Mouse (Mus musculus): ENCODE data around the gene Dennd5a. TPM values are rescaled to one million over a fixed set of nuclear protein-coding genes. Genes with fewer than 3 reads are reported as not detected.

Dennd5a gene
- polyA plus RNA-seq, 1 experiment: 214 TPM

DNA sequence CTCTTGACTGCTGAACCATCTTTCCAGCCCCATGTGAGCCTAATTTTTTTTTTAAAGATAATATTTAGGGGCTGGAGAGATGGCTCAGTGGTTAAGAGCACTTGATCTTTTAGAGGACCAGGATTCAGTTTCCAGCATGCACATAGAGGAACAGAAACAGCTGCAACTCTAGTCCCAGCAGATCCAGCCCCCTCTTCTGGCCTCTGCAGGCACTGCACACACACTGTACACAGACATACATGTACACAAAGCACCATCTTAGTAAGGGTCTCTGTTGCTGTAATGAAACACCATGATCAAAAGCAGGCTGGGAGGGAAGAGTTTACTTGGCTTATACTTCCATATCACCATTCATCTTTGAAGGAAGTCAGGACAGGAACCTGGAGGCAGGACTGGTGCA, 5.4 kb upstream of the Dennd5a start:
- Histone ChIP-seq H3K4me1 (ENCODE audit: control insufficient read depth, insufficient read depth, low read length) (peaks cover 2% of the 10 kb centered on the region), H3K27ac (ENCODE audit: insufficient read depth, low read length) (no peak overlapping the region), H3K4me3 (ENCODE audit: insufficient read depth, low read length) (no peak overlapping the region)
- no peak for TF ChIP-seq POLR2A (IDR thresholded peaks at IDR 0.05; ENCODE audit: extremely low read depth, insufficient read depth, low read length)
- no peak for TF ChIP-seq CTCF (IDR thresholded peaks at IDR 0.05; ENCODE audit: extremely low read depth, insufficient read depth, low read length)

DNA sequence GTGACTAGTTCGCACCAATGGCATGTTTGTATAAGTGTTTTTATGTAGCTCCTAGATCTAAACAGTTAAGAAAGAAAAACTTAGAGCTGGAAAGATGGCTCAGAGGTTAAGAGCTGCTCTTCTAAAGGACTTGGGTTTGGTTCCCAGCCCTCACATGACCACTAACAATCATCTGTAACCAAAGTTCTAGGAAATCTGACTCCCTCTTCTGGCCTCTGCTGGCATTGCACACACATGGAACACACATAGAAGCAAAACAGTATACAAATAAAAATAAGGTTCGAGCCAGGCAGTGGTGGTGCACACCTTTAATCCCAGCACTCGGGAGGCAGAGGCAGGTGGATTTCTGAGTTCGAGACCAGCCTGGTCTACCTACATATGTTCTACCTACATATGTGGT, 3.4 kb upstream of the Dennd5a start:
- TF ChIP-seq POLR2A (IDR thresholded peaks at IDR 0.05; ENCODE audit: extremely low read depth, insufficient read depth, low read length): no peak
- no peak for TF ChIP-seq CTCF (IDR thresholded peaks at IDR 0.05; ENCODE audit: extremely low read depth, insufficient read depth, low read length)

DNA sequence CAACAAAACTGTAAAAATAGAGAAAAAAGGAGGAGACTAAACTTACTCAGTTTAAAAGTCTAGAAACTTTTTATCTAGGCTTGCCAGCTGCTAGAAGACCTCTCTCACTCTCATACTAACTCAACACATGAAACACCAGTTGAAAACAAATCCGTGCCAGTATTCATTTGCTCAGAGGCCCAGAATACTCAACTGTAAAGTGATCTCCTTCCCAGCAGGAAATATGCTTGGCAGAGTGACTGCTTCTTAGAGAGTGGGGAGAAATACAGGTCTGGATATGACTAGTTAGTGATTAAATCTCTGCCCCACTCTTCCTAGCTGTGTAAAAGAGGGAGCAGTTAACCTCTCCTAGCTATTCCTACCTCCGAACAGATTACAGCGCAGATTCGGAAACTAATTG, 2.3 kb upstream of the Dennd5a start:
- peaks cover 8% of the 10 kb centered on the region for H3K4me1 ChIP-seq (ENCODE audit: control insufficient read depth, insufficient read depth, low read length)
- no peak for TF ChIP-seq CTCF (IDR thresholded peaks at IDR 0.05; ENCODE audit: extremely low read depth, insufficient read depth, low read length)
- TF ChIP-seq POLR2A (IDR thresholded peaks at IDR 0.05; ENCODE audit: extremely low read depth, insufficient read depth, low read length): no peak
- no peak overlapping the region for H3K4me3 ChIP-seq (ENCODE audit: insufficient read depth, low read length)
- no peak overlapping the region for H3K27ac ChIP-seq (ENCODE audit: insufficient read depth, low read length)

More for the DNA sequence above, 3.4 kb upstream of the Dennd5a start:
- peaks cover 4% of the 10 kb centered on the region for H3K4me1 ChIP-seq (ENCODE audit: control insufficient read depth, insufficient read depth, low read length)
- no peak overlapping the region for H3K4me3 ChIP-seq (ENCODE audit: insufficient read depth, low read length)
- no peak overlapping the region for H3K27ac ChIP-seq (ENCODE audit: insufficient read depth, low read length)

DNA sequence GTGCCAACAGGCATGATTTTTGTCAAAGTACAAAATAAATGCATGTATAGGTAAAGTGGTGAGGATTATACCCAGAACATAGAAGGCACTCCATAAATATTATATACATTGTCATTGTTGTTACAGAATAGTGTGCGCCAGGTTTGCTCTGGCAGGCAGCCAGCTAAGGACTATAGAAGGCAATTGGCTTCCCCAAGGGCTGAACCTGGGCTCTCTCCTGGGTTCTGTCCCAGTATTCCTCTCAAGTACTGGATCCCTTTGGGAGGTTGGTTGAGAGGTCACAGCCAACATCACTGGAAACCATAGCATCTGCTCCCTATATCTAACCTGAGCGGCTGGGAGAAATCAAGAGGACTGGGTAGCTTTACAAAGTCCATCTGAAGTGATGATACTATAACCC, 1.3 kb upstream of the Dennd5a start:
- TF ChIP-seq CTCF (IDR thresholded peaks at IDR 0.05; ENCODE audit: extremely low read depth, insufficient read depth, low read length) (no peak), POLR2A (IDR thresholded peaks at IDR 0.05; ENCODE audit: extremely low read depth, insufficient read depth, low read length) (no peak)
- no peak overlapping the region for H3K27ac ChIP-seq (ENCODE audit: insufficient read depth, low read length)
- no peak overlapping the region for H3K4me3 ChIP-seq (ENCODE audit: insufficient read depth, low read length)
- H3K4me1 ChIP-seq (ENCODE audit: control insufficient read depth, insufficient read depth, low read length): peaks cover 8% of the 10 kb centered on the region

DNA sequence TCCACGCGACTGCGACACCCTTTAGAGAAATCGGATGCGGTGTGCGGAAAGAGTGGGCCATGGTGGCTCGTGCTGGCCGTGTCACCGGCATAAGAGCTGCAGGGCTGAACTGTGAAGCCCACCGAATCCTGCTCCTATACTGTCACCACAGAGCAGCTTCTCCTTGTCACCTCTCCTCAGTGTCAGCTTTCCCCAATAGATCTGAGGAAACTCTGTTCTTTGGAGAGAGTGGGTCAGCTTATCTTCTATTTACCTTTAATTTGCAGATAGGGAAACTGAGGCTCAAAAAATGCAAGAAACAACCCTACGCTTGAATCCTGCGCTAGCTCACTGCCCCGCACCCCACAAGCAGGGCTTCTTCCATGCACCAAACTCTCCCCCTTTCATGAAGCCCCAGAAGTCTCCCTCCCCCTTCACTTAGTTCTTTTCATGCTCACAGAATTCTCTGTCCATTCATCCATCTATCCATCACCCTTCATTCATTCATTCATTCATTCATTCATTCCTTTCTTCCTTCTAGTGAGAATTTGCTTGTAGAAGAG, 414 bp upstream of the Dennd5a start:
- no peak for TF ChIP-seq CTCF (IDR thresholded peaks at IDR 0.05; ENCODE audit: extremely low read depth, insufficient read depth, low read length)
- TF ChIP-seq POLR2A (IDR thresholded peaks at IDR 0.05; ENCODE audit: extremely low read depth, insufficient read depth, low read length): no peak
- peak overlapping the region; percentile 64 for H3K4me3 ChIP-seq (ENCODE audit: insufficient read depth, low read length)
- peak overlapping the region; percentile 97 for H3K27ac ChIP-seq (ENCODE audit: insufficient read depth, low read length)
- H3K4me1 ChIP-seq (ENCODE audit: control insufficient read depth, insufficient read depth, low read length): peaks cover 8% of the 10 kb centered on the region

DNA sequence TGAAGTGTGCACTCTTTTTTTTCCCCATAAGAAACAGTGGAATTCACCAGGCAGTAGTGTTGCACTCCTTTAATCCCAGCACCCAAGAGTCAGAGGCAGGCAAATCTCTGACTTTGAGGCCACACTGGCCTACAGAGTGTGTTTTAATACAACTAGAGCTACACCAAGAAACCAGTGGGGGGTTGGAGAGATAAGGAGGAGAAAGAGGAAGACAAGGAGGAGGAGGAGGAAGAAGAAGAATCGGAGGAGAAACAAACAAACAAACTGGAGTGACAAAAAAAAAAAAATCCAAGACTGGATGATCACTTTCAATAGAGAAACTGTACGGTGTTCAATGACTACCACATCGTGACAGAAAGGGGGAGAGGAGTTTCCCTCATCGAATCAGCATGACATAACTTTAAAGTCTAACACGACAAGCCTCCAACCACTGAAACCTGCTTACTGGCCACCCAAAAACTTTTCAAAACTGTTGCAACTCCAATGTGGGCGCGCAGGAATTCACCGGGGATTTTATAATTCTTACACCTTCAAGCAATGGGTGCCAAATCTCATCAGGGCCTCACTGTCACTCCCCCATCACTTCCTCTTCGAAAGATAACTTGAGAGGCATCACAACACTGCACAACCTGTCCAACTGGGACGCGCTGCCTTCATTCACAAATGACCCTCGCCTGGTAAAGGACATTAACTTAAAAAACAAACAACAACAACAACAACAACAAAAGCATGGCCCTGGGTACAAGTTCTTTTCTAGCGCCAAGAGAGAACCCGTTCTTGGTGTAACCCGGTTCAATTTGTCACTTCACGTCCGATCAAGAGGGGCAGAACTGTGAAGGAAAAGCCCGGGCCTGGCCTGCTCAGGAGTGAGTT, 1.2 kb downstream of the Dennd5a start:
- peak overlapping the region; percentile 64 for H3K4me3 ChIP-seq (ENCODE audit: insufficient read depth, low read length)
- H3K27ac ChIP-seq (ENCODE audit: insufficient read depth, low read length): peak overlapping the region; percentile 95
- H3K4me1 ChIP-seq (ENCODE audit: control insufficient read depth, insufficient read depth, low read length): peaks cover 8% of the 10 kb centered on the region
- no peak for TF ChIP-seq POLR2A (IDR thresholded peaks at IDR 0.05; ENCODE audit: extremely low read depth, insufficient read depth, low read length)
- no peak for TF ChIP-seq CTCF (IDR thresholded peaks at IDR 0.05; ENCODE audit: extremely low read depth, insufficient read depth, low read length)

DNA sequence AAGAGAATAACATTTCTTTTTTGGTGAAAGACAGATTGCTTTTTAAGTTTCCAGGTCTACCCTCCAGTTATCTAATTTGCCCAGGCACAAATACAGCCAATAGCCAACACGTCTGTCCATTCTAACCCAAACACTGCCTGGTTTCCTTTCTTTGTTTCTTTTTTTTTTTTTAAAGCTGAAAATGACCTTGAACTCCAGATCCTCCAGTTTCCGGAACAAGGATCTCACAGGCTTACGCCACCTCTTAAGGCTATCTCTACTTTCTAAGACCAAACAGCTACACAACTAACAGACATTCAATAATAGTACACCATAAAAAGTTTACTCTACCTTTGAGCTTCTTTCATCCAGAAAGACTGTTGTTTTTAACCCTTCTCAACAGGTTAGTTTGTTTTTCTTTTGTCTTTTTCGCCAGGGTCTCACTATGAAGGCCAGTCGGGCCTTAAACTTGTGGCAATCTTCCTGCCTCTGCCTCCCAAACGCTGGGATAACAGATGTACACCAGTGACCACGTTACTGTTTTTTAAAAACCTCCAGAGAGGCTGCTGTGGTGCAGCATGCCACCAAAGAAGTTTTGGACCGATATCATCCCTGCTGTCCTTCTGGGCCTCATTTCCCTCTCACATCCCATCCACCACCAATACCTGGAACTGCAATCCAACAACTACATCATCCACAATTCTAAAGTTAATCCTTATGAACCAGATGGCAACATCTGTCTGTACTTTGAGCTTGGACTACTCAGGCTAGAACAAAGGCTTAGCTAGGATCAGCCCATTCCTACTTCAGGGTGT, 2.1 kb downstream of the Dennd5a start:
- H3K27ac ChIP-seq (ENCODE audit: insufficient read depth, low read length): no peak overlapping the region
- TF ChIP-seq POLR2A (IDR thresholded peaks at IDR 0.05; ENCODE audit: extremely low read depth, insufficient read depth, low read length) (no peak), CTCF (IDR thresholded peaks at IDR 0.05; ENCODE audit: extremely low read depth, insufficient read depth, low read length) (no peak)
- H3K4me3 ChIP-seq (ENCODE audit: insufficient read depth, low read length): peak overlapping the region; percentile 64; the same call in 1 of the 2 replicates
- H3K4me1 ChIP-seq (ENCODE audit: control insufficient read depth, insufficient read depth, low read length): peaks cover 10% of the 10 kb centered on the region

DNA sequence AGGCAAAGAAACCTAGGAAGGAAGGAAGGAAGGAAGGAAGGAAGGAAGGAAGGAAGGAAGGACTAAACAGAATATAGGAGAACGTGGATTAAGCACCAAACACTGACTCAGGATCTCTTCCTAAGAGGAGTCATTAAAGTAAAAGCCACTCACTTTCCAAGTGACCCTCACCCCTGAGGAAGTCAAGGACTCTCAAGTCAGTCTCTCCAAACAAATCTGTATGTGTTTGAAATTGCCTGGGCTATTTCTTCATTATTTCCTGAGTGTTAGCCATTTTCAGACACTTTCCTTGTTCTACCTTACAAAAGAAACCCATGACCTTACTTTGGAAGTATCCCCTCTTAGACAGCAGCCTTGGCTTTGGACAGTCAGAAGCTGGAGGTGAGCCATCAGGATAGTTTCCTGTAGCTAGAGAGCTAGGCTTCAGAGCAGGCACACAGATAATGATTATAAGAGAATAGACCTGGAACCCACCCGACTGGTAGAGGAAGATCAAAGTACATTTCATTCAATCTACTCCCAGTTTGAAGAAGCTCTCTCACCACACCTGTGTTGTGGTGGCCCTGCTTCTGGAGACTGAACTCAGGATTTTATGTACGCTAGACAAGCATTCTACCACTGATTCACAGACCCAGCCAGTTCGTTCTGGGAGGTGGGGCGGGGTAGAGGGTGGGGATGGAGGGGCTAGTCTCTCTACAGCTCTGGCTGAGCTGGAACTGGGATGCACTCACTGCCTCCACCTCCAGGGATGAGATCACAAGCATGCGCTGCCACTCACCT, 5.5 kb downstream of the Dennd5a start:
- H3K4me1 ChIP-seq (ENCODE audit: control insufficient read depth, insufficient read depth, low read length): peaks cover 10% of the 10 kb centered on the region
- TF ChIP-seq POLR2A (IDR thresholded peaks at IDR 0.05; ENCODE audit: extremely low read depth, insufficient read depth, low read length) (no peak), CTCF (IDR thresholded peaks at IDR 0.05; ENCODE audit: extremely low read depth, insufficient read depth, low read length) (no peak)
- no peak overlapping the region for H3K4me3 ChIP-seq (ENCODE audit: insufficient read depth, low read length)
- H3K27ac ChIP-seq (ENCODE audit: insufficient read depth, low read length): no peak overlapping the region

DNA sequence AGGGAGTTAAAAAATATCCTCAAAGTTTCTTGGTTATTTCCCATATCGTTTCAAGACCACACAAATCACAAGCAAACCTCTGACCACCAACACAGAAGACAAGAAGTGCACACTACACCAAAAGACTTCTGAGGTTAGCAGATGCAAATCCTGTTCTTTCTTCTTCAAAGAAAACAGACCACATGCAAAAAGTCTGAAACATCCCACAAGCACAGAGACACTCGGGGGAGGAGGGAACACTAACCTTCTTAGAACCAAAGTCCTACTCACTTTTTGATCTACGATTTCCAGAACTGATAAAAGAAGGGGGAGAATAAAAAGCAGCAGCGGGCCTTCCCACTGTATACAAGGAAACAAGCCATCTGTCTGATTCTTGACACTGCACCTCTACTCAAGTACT, 9.0 kb downstream of the Dennd5a start:
- Histone ChIP-seq H3K27ac (ENCODE audit: insufficient read depth, low read length) (no peak overlapping the region), H3K4me3 (ENCODE audit: insufficient read depth, low read length) (no peak overlapping the region), H3K4me1 (ENCODE audit: control insufficient read depth, insufficient read depth, low read length) (peaks cover 4% of the 10 kb centered on the region)
- no peak for TF ChIP-seq CTCF (IDR thresholded peaks at IDR 0.05; ENCODE audit: extremely low read depth, insufficient read depth, low read length)
- no peak for TF ChIP-seq POLR2A (IDR thresholded peaks at IDR 0.05; ENCODE audit: extremely low read depth, insufficient read depth, low read length)
